Mouse (Mus musculus) bone marrow, adult 2 months (tissue): ENCODE measurements at regions not wholly inside any gene's neighbourhood (a gene's known extent, or its start where the extent isn't known, plus 50 kb on each side); places are given as distances from the start of the nearest gene placed in this dataset.

Source experiments
- CTCF ChIP-seq: fragments of 200-500 bp; IDR thresholded peaks from 2 replicates; pipeline ENCODE4 v1.5.1; 2011; ENCODE audit warnings: low read length, control low read depth; ENCODE audit not compliant: control insufficient read depth, insufficient read depth
- POLR2A ChIP-seq: fragments of 200-500 bp; IDR thresholded peaks from 2 replicates; pipeline ENCODE4 v1.6.1; 2011; ENCODE audit warnings: low read depth, mild to moderate bottlenecking, control low read depth, low read length, borderline replicate concordance; ENCODE audit not compliant: control insufficient read depth

GRCm38 (mm10) chr9:101592621-101593020 is 269.0 kb upstream of the 9630041A04Rik start:
- TF ChIP-seq CTCF (no peak), POLR2A (no peak)
